Mouse (Mus musculus) spleen, adult 2 months (tissue): ENCODE measurements at regions not wholly inside any gene's neighbourhood (a gene's known extent, or its start where the extent isn't known, plus 50 kb on each side); places are given as distances from the start of the nearest gene placed in this dataset.

Source experiments
- DNase-seq, 2 experiments: peaks; one replicate each; pipeline versions ENCODE4 v3.0.0 to v3.0.0-alpha.2; 2012 to 2021; ENCODE audit warnings: low spot score in 2 of 2, low read depth in 1 of 2
- H3K27ac ChIP-seq: fragments of 200-500 bp; 2 replicates; pipeline ENCODE4 v1.5.1; 2012; ENCODE audit warnings: low read length, inconsistent platforms; ENCODE audit not compliant: insufficient read depth
- H3K27me3 ChIP-seq: fragments of 200-500 bp; 2 replicates; pipeline ENCODE4 v1.6.1; 2012; ENCODE audit warnings: mild to moderate bottlenecking, moderate library complexity, low read length, inconsistent platforms; ENCODE audit not compliant: control insufficient read depth, insufficient read depth
- H3K36me3 ChIP-seq: fragments of 200-500 bp; 2 replicates; pipeline ENCODE4 v1.6.1; 2012; ENCODE audit warnings: mild to moderate bottlenecking, low read length, inconsistent platforms; ENCODE audit not compliant: control insufficient read depth, insufficient read depth
- H3K4me1 ChIP-seq: fragments of 200-500 bp; 2 replicates; pipeline ENCODE4 v1.6.1; 2011; ENCODE audit warnings: inconsistent platforms; ENCODE audit not compliant: control insufficient read depth, insufficient read depth, insufficient read length
- H3K4me3 ChIP-seq: fragments of 200-500 bp; 2 replicates; pipeline ENCODE4 v1.5.1; 2011; ENCODE audit warnings: mild to moderate bottlenecking, inconsistent platforms; ENCODE audit not compliant: insufficient read depth, insufficient read length; ENCODE audit errors: extremely low read depth
- CTCF ChIP-seq: fragments of 200-500 bp; IDR thresholded peaks from 2 replicates; pipeline ENCODE4 v1.5.1; 2011; ENCODE audit warnings: mild to moderate bottlenecking, inconsistent platforms; ENCODE audit not compliant: insufficient read depth, insufficient read length, insufficient replicate concordance; ENCODE audit errors: extremely low read depth
- POLR2A ChIP-seq: fragments of 200-500 bp; IDR thresholded peaks from 2 replicates; pipeline ENCODE4 v1.6.1; 2011; ENCODE audit warnings: low read depth, low read length, inconsistent platforms
- WGBS: fragments of 180-500 bp; shearing (Covaris S2); methylation state at CpG from one replicate; pipeline ENCODE4 v1.1.7; 2018; 5-methylcytosine and 5-hydroxymethylcytosine counted together

DNA sequence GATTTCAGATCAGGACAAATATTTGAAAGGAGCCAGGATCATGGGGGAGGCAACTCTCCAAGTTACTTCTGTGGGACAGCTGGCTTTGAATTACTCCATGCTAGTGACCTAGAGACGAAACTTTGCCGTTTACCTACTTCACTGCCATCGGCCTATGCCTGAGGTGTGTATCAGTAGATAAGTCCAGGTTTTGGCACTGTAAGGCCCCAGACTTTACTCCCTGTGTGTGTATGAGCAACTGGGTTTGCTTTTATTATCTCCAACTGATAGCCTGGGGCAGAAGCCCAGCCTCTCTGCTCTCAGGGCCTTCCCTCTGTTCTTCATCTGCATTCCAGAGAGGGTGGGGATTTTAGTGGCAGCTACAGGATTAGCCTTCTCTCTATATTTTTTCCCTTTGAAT is 65.6 kb upstream of the Mrps22 start:
- H3K4me3 ChIP-seq: no peak overlapping the region
- 98% methylated on average over 3 of the region's 3 CpGs for WGBS
- DNase-seq: no peak
- H3K4me1 ChIP-seq: no peaks in the 10 kb centered on the region
- no peak overlapping the region for H3K27ac ChIP-seq
- H3K27me3 ChIP-seq: no peaks in the 10 kb centered on the region
- H3K36me3 ChIP-seq: no peaks in the 10 kb centered on the region
- TF ChIP-seq CTCF (no peak), POLR2A (no peak)

DNA sequence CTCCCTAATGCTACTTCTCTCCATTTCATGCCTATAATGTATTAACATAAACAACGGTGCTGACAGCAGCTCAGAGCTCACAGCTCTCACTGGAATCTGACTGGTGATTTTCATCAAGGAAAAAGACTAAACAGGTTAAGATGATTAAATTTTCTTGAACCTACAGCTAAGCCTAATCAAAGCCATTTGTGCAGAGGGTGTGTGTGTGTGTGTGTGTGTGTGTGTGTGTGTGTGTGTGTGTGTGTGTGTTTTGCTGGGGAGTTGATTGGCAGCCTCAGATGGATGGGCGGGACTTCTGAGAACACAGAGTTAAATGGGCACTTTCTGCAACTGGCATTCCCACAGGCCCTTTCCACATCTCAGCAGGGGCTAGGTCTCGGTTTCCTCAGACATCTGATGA is 61.6 kb upstream of the Mrps22 start:
- Histone ChIP-seq H3K27me3 (no peaks in the 10 kb centered on the region), H3K4me1 (no peaks in the 10 kb centered on the region), H3K27ac (no peak overlapping the region), H3K36me3 (no peaks in the 10 kb centered on the region), H3K4me3 (no peak overlapping the region)
- DNase-seq: no peak
- no peak for TF ChIP-seq CTCF
- TF ChIP-seq POLR2A: no peak
- 64% methylated on average over 3 of the region's 3 CpGs for WGBS

DNA sequence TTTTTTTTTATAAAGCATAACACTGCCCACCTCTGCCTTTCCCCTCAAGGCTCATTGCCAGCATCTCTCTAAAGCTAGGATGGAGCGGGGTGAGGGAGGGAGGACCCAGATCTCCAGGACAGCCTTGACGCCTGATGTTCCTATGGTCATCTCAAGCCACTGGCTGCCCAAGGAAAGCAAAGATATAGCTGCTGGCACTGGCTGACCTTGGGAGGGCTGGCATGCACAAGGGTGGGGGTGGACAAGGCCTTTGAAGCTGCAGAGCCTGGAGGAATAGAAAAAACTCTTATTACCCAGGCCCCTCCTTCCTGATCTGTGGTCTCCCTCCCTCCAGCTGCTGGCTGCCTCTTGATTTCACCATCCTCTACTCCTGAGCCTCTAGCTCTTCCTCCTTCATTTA is 50.2 kb upstream of the Mrps22 start:
- DNase-seq: no peak
- Histone ChIP-seq H3K27me3 (no peaks in the 10 kb centered on the region), H3K4me1 (no peaks in the 10 kb centered on the region), H3K4me3 (no peak overlapping the region), H3K27ac (no peak overlapping the region), H3K36me3 (no peaks in the 10 kb centered on the region)
- no peak for TF ChIP-seq POLR2A
- no peak for TF ChIP-seq CTCF
- WGBS: 85% methylated on average over 2 of the region's 2 CpGs
